Mouse (Mus musculus) urinary bladder, postnatal 4 days (tissue): ENCODE measurements around the gene Large2.

ENCODE experiments used
- DNase-seq, 2 experiments: peaks; one replicate each; pipeline ENCODE4 v3.0.0; 2021 to 2022; ENCODE audit warnings: low spot score in 2 of 2

The Large2 gene

DNA sequence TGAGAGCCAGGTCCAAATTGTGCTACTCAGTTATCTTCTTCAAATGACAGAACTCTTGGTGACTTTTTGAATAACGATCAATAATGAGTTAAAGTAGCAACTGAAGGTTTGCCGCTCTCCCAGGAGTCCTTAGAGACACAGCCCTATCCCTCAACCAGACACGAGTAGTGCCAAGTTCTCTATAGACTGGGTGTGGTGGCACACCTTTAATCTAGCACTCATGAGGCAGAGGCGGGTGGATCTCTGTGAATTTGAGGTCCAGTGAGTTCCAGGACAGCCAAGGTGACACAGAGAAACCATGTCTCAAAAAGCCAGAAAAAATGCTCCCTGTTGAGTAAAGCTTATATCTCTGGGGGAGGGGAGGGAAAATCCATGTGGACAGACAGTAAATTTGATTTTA lies 47.1 kb downstream of the Large2 start:
- no peak for DNase-seq

DNA sequence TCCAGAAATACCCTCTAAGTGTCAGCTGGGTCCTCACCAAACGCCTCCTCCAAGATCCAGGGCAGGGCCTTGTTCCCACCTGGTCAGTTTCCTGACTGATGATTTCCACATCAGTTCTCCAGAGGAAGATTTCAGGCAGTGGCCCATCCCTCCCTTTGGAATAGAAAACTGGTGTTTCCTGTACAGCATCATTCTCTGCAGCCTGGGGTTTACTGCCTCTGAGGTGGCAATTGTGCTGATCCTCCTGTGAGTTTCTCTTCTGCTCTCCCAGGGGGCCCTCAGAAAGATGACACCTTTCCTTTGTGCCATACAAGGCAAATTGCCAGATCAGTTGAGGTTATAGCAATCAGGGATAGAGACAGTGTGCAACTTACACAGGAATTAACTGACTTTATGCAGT lies 48.4 kb downstream of the Large2 start:
- no peak for DNase-seq

DNA sequence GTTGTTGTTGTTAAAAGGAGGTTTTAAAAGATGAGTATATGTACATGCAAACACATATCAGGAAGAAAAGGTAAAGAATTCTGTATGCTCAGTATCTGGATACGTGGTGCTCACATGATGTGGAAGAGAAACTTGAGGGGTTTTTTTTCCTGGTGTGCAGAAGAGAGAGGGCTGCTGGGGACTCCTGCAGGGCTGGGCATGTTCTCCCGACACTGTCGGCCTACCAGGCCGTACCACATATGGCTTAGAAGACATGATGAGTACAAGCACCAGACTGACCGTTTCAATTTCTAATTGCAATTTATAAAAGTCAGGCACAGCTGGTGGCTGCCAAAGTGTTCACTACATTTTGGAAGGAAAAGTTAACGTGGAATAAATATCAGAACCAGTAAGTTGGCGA lies 49.0 kb downstream of the Large2 start:
- no peak for DNase-seq

DNA sequence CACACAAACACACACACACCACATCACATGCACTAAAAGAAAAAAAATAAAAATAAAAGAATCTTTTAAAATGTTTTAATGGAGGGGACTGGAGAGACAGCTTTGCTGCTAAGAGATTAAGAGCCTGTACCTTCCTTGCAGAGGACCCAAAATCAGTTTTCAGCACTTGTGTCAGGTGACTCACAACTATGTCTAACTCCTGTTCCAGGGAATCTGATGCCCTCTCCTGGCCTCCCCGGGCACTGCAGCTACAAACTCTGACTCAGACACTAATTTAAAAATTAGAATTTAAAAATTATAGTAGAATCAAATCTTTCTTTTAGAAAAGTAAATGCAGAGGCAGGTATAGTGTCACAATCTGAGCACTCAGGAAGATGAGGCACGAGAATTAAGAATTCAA lies 52.0 kb downstream of the Large2 start:
- no peak for DNase-seq

DNA sequence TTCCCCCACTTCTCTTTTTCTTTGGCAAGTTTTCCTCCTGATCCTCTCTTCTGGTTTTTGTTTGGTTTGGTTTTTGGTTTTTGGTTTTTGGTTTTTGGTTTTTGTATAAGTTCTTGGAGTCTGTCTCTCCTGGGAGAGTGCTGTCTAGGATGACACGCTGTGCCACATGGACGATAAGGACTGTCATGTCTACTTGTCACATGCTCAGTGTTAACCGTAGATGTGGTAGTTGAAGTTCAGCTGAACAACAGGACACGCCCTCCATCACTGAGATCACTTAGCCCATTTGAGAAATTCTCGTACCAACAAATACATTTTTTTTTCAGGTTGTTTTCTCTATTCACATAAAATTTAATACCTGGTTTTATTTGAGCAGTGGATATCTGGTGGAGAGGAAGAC lies 57.4 kb downstream of the Large2 start:
- DNase-seq: no peak

DNA sequence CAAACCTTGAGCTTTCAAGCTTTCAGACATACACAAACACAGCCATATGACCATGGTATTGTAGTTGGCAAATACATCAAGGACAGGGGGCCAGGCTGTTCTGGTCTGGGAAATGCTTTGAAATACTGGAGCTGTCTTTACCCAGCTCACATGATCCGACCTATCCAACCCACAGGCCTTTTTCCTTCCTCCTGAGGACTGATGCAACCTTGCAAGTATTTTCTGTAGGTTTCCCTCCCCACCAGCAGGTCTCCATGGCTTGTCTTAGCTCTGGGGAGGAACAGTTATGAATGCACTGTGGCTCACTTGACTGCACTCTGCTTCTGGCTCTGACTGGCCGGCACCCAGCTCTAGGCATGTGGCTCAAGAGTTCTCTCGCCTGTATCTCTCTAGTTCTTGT lies 58.0 kb downstream of the Large2 start:
- no peak for DNase-seq
